Mouse (Mus musculus) layer of hippocampus, adult 11-12 months (tissue): ENCODE data around the gene Paqr9.

Source experiments
- DNase-seq: peaks from one replicate; pipeline ENCODE4 v3.0.0; 2022; ENCODE audit warnings: low spot score

The Paqr9 gene

GRCm38 (mm10) chr9:95581021-95581757, 21.7 kb downstream of the Paqr9 start:
- no peak for DNase-seq

- DNase-seq = no peak
Measured at GRCm38 (mm10) chr9:95581758-95582515, 22.5 kb downstream of the Paqr9 start.

- no peak for DNase-seq
Measured at GRCm38 (mm10) chr9:95582555-95582954, 23.1 kb downstream of the Paqr9 start.

- DNase-seq = no peak
Measured at GRCm38 (mm10) chr9:95586046-95586445, 26.6 kb downstream of the Paqr9 start.

- DNase-seq = no peak
Measured at GRCm38 (mm10) chr9:95588070-95588469, 28.6 kb downstream of the Paqr9 start.

GRCm38 (mm10) chr9:95594291-95594690, 34.8 kb downstream of the Paqr9 start:
- no peak for DNase-seq

GRCm38 (mm10) chr9:95597466-95598178, 38.2 kb downstream of the Paqr9 start:
- DNase-seq = no peak

GRCm38 (mm10) chr9:95598179-95598721, 38.8 kb downstream of the Paqr9 start:
- DNase-seq = no peak

- no peak for DNase-seq
Measured at GRCm38 (mm10) chr9:95599399-95599798, 39.9 kb downstream of the Paqr9 start.

- no peak for DNase-seq
Measured at GRCm38 (mm10) chr9:95602849-95603248, 43.4 kb downstream of the Paqr9 start.

GRCm38 (mm10) chr9:95603316-95603715, 43.9 kb downstream of the Paqr9 start:
- no peak for DNase-seq

GRCm38 (mm10) chr9:95607196-95607595, 47.7 kb downstream of the Paqr9 start:
- DNase-seq = no peak

- DNase-seq = no peak
Measured at GRCm38 (mm10) chr9:95612246-95612768, 52.9 kb downstream of the Paqr9 start.

GRCm38 (mm10) chr9:95613426-95614127, 54.1 kb downstream of the Paqr9 start:
- no peak for DNase-seq

- no peak for DNase-seq
Measured at GRCm38 (mm10) chr9:95614861-95615615, 55.6 kb downstream of the Paqr9 start.

- DNase-seq = no peak
Measured at GRCm38 (mm10) chr9:95615961-95616360, 56.5 kb downstream of the Paqr9 start.
